Mouse (Mus musculus): ENCODE results near the gene Wipf1. TPM values are rescaled to one million over a fixed set of nuclear protein-coding genes. Genes with fewer than 3 reads are reported as not detected.

The Wipf1 gene
- polyA plus RNA-seq, 1 experiment = 56.6 TPM

- DNase-seq = no peak
- no peak overlapping the region for H3K4me3 ChIP-seq (ENCODE audit: control insufficient read depth, insufficient read depth, low read length)
- no peaks in the 10 kb centered on the region for H3K27me3 ChIP-seq (ENCODE audit: control insufficient read depth, insufficient read depth, low read length)
- 86% methylated on average over 14 of the region's 14 CpGs for WGBS
- H3K4me1 ChIP-seq (replicated peaks; ENCODE audit: control insufficient read depth, insufficient read depth, low read length) = peaks cover 8% of the 10 kb centered on the region; the same call in 1 of the 2 replicates
- peaks cover 55% of the 10 kb centered on the region for H3K36me3 ChIP-seq (ENCODE audit: control insufficient read depth, insufficient read depth, low read length)
- no peak for TF ChIP-seq POLR2A (IDR thresholded peaks at IDR 0.05; ENCODE audit: control insufficient read depth, extremely low read depth, insufficient read depth, low read length, poor library complexity)
- TF ChIP-seq CTCF (IDR thresholded peaks at IDR 0.05; ENCODE audit: borderline replicate concordance, control insufficient read depth, extremely low read depth, insufficient read depth, low read length, poor library complexity) = no peak
- H3K27ac ChIP-seq (ENCODE audit: control insufficient read depth, insufficient read depth, low read length) = no peak overlapping the region
These were observed 97.6 kb downstream of the Wipf1 start for GRCm38 (mm10) chr2:73431959-73432396.

- TF ChIP-seq POLR2A (IDR thresholded peaks at IDR 0.05; ENCODE audit: control insufficient read depth, extremely low read depth, insufficient read depth, low read length, poor library complexity) (no peak), CTCF (IDR thresholded peaks at IDR 0.05; ENCODE audit: borderline replicate concordance, control insufficient read depth, extremely low read depth, insufficient read depth, low read length, poor library complexity) (no peak)
- Histone ChIP-seq H3K27me3 (ENCODE audit: control insufficient read depth, insufficient read depth, low read length) (no peaks in the 10 kb centered on the region), H3K27ac (ENCODE audit: control insufficient read depth, insufficient read depth, low read length) (no peak overlapping the region), H3K4me3 (ENCODE audit: control insufficient read depth, insufficient read depth, low read length) (no peak overlapping the region), H3K36me3 (ENCODE audit: control insufficient read depth, insufficient read depth, low read length) (peaks cover 26% of the 10 kb centered on the region), H3K4me1 (replicated peaks; ENCODE audit: control insufficient read depth, insufficient read depth, low read length) (peaks cover 4% of the 10 kb centered on the region; the same call in 1 of the 2 replicates)
- DNase-seq = no peak
- 66% methylated on average over 21 of the region's 21 CpGs for WGBS
These were observed 100.6 kb downstream of the Wipf1 start for GRCm38 (mm10) chr2:73428803-73429468.

DNA sequence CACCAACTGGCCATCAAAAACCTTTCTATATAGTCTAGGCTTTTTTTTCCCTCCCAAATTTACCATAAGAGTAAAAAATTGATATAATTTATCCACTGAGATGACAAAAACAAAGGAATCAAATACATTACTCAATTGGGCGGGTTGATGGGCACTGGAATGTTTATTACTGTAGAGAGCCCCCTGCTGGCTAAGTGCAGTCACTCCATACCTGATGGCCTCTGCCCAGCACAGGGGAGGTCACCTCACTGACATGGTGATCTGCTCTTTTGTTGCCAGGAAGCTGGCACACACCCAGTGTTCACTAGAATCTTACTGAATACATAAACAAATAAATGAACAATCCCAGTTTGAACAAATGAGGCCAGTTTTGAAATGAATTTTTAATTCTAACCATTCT is 102.2 kb downstream of the Wipf1 start:
- no peaks in the 10 kb centered on the region for H3K27me3 ChIP-seq (ENCODE audit: control insufficient read depth, insufficient read depth, low read length)
- DNase-seq = peak; percentile 56

DNA sequence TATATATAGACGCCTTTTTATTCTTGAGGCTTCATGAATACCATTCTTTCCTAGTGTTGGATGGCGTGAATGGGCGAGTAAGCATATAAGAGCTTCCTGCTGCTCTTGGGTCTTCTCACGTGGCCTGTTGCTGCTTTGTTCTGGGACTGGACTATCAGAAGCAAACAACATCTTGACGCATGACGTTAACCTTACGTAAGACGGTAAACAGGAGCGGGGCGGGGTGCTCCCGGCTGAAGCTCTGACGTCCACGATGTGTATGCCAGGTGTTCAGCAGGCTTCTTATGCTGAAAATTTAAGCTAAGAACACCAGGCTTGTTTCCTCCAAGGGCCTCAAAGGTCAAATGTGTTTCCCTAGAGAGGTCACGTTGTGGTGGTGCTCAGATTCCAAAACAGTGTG is 103.7 kb downstream of the Wipf1 start:
- H3K27ac ChIP-seq (ENCODE audit: control insufficient read depth, insufficient read depth, low read length) = no peak overlapping the region
- no peak for TF ChIP-seq POLR2A (IDR thresholded peaks at IDR 0.05; ENCODE audit: control insufficient read depth, extremely low read depth, insufficient read depth, low read length, poor library complexity)
- TF ChIP-seq CTCF (IDR thresholded peaks at IDR 0.05; ENCODE audit: borderline replicate concordance, control insufficient read depth, extremely low read depth, insufficient read depth, low read length, poor library complexity) = no peak
- 94% methylated on average over 14 of the region's 14 CpGs for WGBS
- peaks cover 4% of the 10 kb centered on the region; the same call in 1 of the 2 replicates for H3K4me1 ChIP-seq (replicated peaks; ENCODE audit: control insufficient read depth, insufficient read depth, low read length)
- no peaks in the 10 kb centered on the region for H3K36me3 ChIP-seq (ENCODE audit: control insufficient read depth, insufficient read depth, low read length)
- DNase-seq = no peak
- no peaks in the 10 kb centered on the region for H3K27me3 ChIP-seq (ENCODE audit: control insufficient read depth, insufficient read depth, low read length)
- no peak overlapping the region for H3K4me3 ChIP-seq (ENCODE audit: control insufficient read depth, insufficient read depth, low read length)

More for the DNA sequence above, 102.2 kb downstream of the Wipf1 start:
- peaks cover 4% of the 10 kb centered on the region; the same call in 1 of the 2 replicates for H3K4me1 ChIP-seq (replicated peaks; ENCODE audit: control insufficient read depth, insufficient read depth, low read length)
- WGBS = 45% methylated on average over 1 of the region's 1 CpGs
- peaks cover 14% of the 10 kb centered on the region for H3K36me3 ChIP-seq (ENCODE audit: control insufficient read depth, insufficient read depth, low read length)
- no peak overlapping the region for H3K27ac ChIP-seq (ENCODE audit: control insufficient read depth, insufficient read depth, low read length)
- no peak overlapping the region for H3K4me3 ChIP-seq (ENCODE audit: control insufficient read depth, insufficient read depth, low read length)
- no peak for TF ChIP-seq POLR2A (IDR thresholded peaks at IDR 0.05; ENCODE audit: control insufficient read depth, extremely low read depth, insufficient read depth, low read length, poor library complexity)
- TF ChIP-seq CTCF (IDR thresholded peaks at IDR 0.05; ENCODE audit: borderline replicate concordance, control insufficient read depth, extremely low read depth, insufficient read depth, low read length, poor library complexity) = peak; percentile 64; the same call in 1 of the 2 replicates

- TF ChIP-seq POLR2A (IDR thresholded peaks at IDR 0.05; ENCODE audit: control insufficient read depth, extremely low read depth, insufficient read depth, low read length, poor library complexity) (no peak), CTCF (IDR thresholded peaks at IDR 0.05; ENCODE audit: borderline replicate concordance, control insufficient read depth, extremely low read depth, insufficient read depth, low read length, poor library complexity) (no peak)
- Histone ChIP-seq H3K4me1 (replicated peaks; ENCODE audit: control insufficient read depth, insufficient read depth, low read length) (no peaks in the 10 kb centered on the region), H3K27me3 (ENCODE audit: control insufficient read depth, insufficient read depth, low read length) (no peaks in the 10 kb centered on the region), H3K36me3 (ENCODE audit: control insufficient read depth, insufficient read depth, low read length) (no peaks in the 10 kb centered on the region), H3K27ac (ENCODE audit: control insufficient read depth, insufficient read depth, low read length) (no peak overlapping the region), H3K4me3 (ENCODE audit: control insufficient read depth, insufficient read depth, low read length) (no peak overlapping the region)
- DNase-seq = no peak
- WGBS = 83% methylated on average over 7 of the region's 7 CpGs
These were observed 109.8 kb downstream of the Wipf1 start for GRCm38 (mm10) chr2:73419730-73420129.

- DNase-seq = no peak
- H3K4me1 ChIP-seq (replicated peaks; ENCODE audit: control insufficient read depth, insufficient read depth, low read length) = no peaks in the 10 kb centered on the region
- no peak overlapping the region for H3K27ac ChIP-seq (ENCODE audit: control insufficient read depth, insufficient read depth, low read length)
- WGBS = 57% methylated on average over 4 of the region's 4 CpGs
- no peaks in the 10 kb centered on the region for H3K27me3 ChIP-seq (ENCODE audit: control insufficient read depth, insufficient read depth, low read length)
- H3K36me3 ChIP-seq (ENCODE audit: control insufficient read depth, insufficient read depth, low read length) = no peaks in the 10 kb centered on the region
- H3K4me3 ChIP-seq (ENCODE audit: control insufficient read depth, insufficient read depth, low read length) = no peak overlapping the region
- no peak for TF ChIP-seq POLR2A (IDR thresholded peaks at IDR 0.05; ENCODE audit: control insufficient read depth, extremely low read depth, insufficient read depth, low read length, poor library complexity)
These were observed 110.2 kb downstream of the Wipf1 start for GRCm38 (mm10) chr2:73419285-73419684.
